Mouse (Mus musculus): ENCODE measurements around the gene Rabgap1l.
"Not testable (repeated sequence)": the region's sequence is repeated elsewhere in the genome, so short reads cannot be mapped to it uniquely, and the experiment has no call there.

Gene Rabgap1l

GRCm38 (mm10) chr1:160507766-160508165, 285.2 kb downstream of the Rabgap1l start:
- no peak for DNase-seq (ENCODE audit: low read depth, low spot score)

- no peak for DNase-seq (ENCODE audit: low read depth, low spot score)
Observed at GRCm38 (mm10) chr1:160496906-160497577, 296.0 kb downstream of the Rabgap1l start.

- no peak for DNase-seq (ENCODE audit: low read depth, low spot score)
Observed at GRCm38 (mm10) chr1:160485731-160486130, 307.3 kb downstream of the Rabgap1l start.

- DNase-seq (ENCODE audit: low read depth, low spot score) = no peak
Observed at GRCm38 (mm10) chr1:160485028-160485427, 308.0 kb downstream of the Rabgap1l start.

- peak; percentile 33 for DNase-seq (ENCODE audit: low read depth, low spot score)
Observed at GRCm38 (mm10) chr1:160481643-160482042, 311.4 kb downstream of the Rabgap1l start.

- DNase-seq (ENCODE audit: low read depth, low spot score) = no peak
Observed at GRCm38 (mm10) chr1:160467443-160467842, 325.6 kb downstream of the Rabgap1l start.

GRCm38 (mm10) chr1:160465186-160465585, 327.8 kb downstream of the Rabgap1l start:
- peak; percentile 81 for DNase-seq (ENCODE audit: low read depth, low spot score)

- no peak for DNase-seq (ENCODE audit: low read depth, low spot score)
Observed at GRCm38 (mm10) chr1:160464148-160464547, 328.9 kb downstream of the Rabgap1l start.

GRCm38 (mm10) chr1:160460346-160460745, 332.7 kb downstream of the Rabgap1l start:
- DNase-seq (ENCODE audit: low read depth, low spot score) = no peak

GRCm38 (mm10) chr1:160451663-160452062, 341.3 kb downstream of the Rabgap1l start:
- no peak for DNase-seq (ENCODE audit: low read depth, low spot score)

- no peak for DNase-seq (ENCODE audit: low read depth, low spot score)
Observed at GRCm38 (mm10) chr1:160448681-160449080, 344.3 kb downstream of the Rabgap1l start.

- no peak for DNase-seq (ENCODE audit: low read depth, low spot score)
Observed at GRCm38 (mm10) chr1:160446823-160447222, 346.2 kb downstream of the Rabgap1l start.

GRCm38 (mm10) chr1:160443506-160443905, 349.5 kb downstream of the Rabgap1l start:
- no peak for DNase-seq (ENCODE audit: low read depth, low spot score)

- no peak for DNase-seq (ENCODE audit: low read depth, low spot score)
Observed at GRCm38 (mm10) chr1:160441679-160442078, 351.3 kb downstream of the Rabgap1l start.

GRCm38 (mm10) chr1:160441161-160441560, 351.9 kb downstream of the Rabgap1l start:
- no peak for DNase-seq (ENCODE audit: low read depth, low spot score)

GRCm38 (mm10) chr1:160438820-160439219, 354.2 kb downstream of the Rabgap1l start:
- no peak for DNase-seq (ENCODE audit: low read depth, low spot score)

GRCm38 (mm10) chr1:160417196-160417854, 375.7 kb downstream of the Rabgap1l start:
- no peak for DNase-seq (ENCODE audit: low read depth, low spot score)

- peak; percentile 18 for DNase-seq (ENCODE audit: low read depth, low spot score)
Observed at GRCm38 (mm10) chr1:160410822-160411221, 382.2 kb downstream of the Rabgap1l start.

- DNase-seq (ENCODE audit: low read depth, low spot score) = not testable (repeated sequence)
Observed at GRCm38 (mm10) chr1:160409689-160410088, 383.3 kb downstream of the Rabgap1l start.

- no peak for DNase-seq (ENCODE audit: low read depth, low spot score)
Observed at GRCm38 (mm10) chr1:160409123-160409522, 383.9 kb downstream of the Rabgap1l start.

GRCm38 (mm10) chr1:160408302-160408897, 384.6 kb downstream of the Rabgap1l start:
- DNase-seq (ENCODE audit: low read depth, low spot score) = no peak

GRCm38 (mm10) chr1:160399428-160399827, 393.6 kb downstream of the Rabgap1l start:
- DNase-seq (ENCODE audit: low read depth, low spot score) = peak; percentile 54

- no peak for DNase-seq (ENCODE audit: low read depth, low spot score)
Observed at GRCm38 (mm10) chr1:160397037-160397436, 396.0 kb downstream of the Rabgap1l start.

All from telencephalon, adult 2 months (tissue).